Mouse (Mus musculus) cerebellum, adult 11 months (tissue): ENCODE results near the gene Lins1.

Source experiments
- DNase-seq: peaks from one replicate; pipeline ENCODE4 v3.0.0; 2022

Lins1 gene

GRCm38 (mm10) chr7:66689620-66690360, at the start of gene Lins1:
Gene Lins1 (plus strand): TSS chr7:66689889.
- DNase-seq = peak; percentile 97

- DNase-seq = no peak
These were observed 44.0 kb upstream of the Lins1 start for GRCm38 (mm10) chr7:66645736-66646135.

- no peak for DNase-seq
These were observed 40.5 kb upstream of the Lins1 start for GRCm38 (mm10) chr7:66649181-66649580.

GRCm38 (mm10) chr7:66650883-66651282, 38.8 kb upstream of the Lins1 start:
- DNase-seq = no peak

GRCm38 (mm10) chr7:66652216-66652615, 37.5 kb upstream of the Lins1 start:
- DNase-seq = no peak

GRCm38 (mm10) chr7:66653596-66653995, 36.1 kb upstream of the Lins1 start:
- DNase-seq = no peak

- no peak for DNase-seq
These were observed 34.2 kb upstream of the Lins1 start for GRCm38 (mm10) chr7:66655471-66655870.

- no peak for DNase-seq
These were observed 29.4 kb upstream of the Lins1 start for GRCm38 (mm10) chr7:66660291-66660690.

GRCm38 (mm10) chr7:66660972-66661371, 28.7 kb upstream of the Lins1 start:
- DNase-seq = no peak

GRCm38 (mm10) chr7:66661572-66661971, 28.1 kb upstream of the Lins1 start:
- peak; percentile 48 for DNase-seq

GRCm38 (mm10) chr7:66663548-66663947, 26.1 kb upstream of the Lins1 start:
- no peak for DNase-seq

- DNase-seq = no peak
These were observed 22.6 kb upstream of the Lins1 start for GRCm38 (mm10) chr7:66667064-66667463.

- no peak for DNase-seq
These were observed 13.9 kb upstream of the Lins1 start for GRCm38 (mm10) chr7:66675800-66676199.

GRCm38 (mm10) chr7:66682119-66682863, 7.4 kb upstream of the Lins1 start:
- DNase-seq = no peak

- DNase-seq = no peak
These were observed 968 bp upstream of the Lins1 start for GRCm38 (mm10) chr7:66688721-66689120.

- no peak for DNase-seq
These were observed 432 bp upstream of the Lins1 start, which contains the start of gene Asb7 for GRCm38 (mm10) chr7:66689294-66689619. Gene Asb7 (minus strand): TSS chr7:66689596.

GRCm38 (mm10) chr7:66694467-66694866, 4.8 kb downstream of the Lins1 start:
- no peak for DNase-seq

- no peak for DNase-seq
These were observed 13.0 kb downstream of the Lins1 start for GRCm38 (mm10) chr7:66702721-66703120.

- DNase-seq = no peak
These were observed 14.9 kb downstream of the Lins1 start for GRCm38 (mm10) chr7:66704631-66705030.

GRCm38 (mm10) chr7:66711166-66711565, 21.5 kb downstream of the Lins1 start:
- no peak for DNase-seq

- no peak for DNase-seq
These were observed 34.8 kb downstream of the Lins1 start for GRCm38 (mm10) chr7:66724514-66724913.

- no peak for DNase-seq
These were observed 35.3 kb downstream of the Lins1 start for GRCm38 (mm10) chr7:66724954-66725353.

- DNase-seq = no peak
These were observed 38.4 kb downstream of the Lins1 start for GRCm38 (mm10) chr7:66728072-66728471.

- DNase-seq = no peak
These were observed 39.5 kb downstream of the Lins1 start for GRCm38 (mm10) chr7:66729232-66729631.
